Mouse (Mus musculus) spleen, adult 12 weeks (tissue): ENCODE results near the gene Slc6a13.

ENCODE experiments used
- DNase-seq: peaks from one replicate; pipeline ENCODE4 v3.0.0; 2022; ENCODE audit warnings: low spot score

Slc6a13 gene

DNA sequence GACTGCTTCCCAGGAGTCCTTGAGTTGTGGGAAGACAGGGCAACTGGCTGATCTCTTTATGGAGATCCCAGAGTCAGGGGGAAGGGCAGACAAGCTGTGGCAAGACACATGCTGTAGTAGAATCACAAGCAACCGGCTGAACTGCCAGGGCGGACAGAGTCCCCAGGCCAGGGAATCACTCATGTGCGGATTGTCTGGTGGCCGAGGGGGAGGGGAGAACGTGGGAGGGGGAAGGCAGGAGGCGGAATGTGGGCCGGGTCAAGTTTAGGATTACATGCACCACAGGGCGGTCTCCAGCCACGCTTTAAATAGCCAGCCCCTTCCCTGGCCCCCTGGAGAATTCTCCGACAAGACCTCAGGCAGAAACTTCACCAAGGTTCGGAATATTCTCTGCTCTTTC is at the start of gene Slc6a13:
Gene Slc6a13, plus strand, starts transcription at position 274 of the 400 bp plus-strand sequence.
- DNase-seq, result no peak

- DNase-seq, result no peak
Observed at GRCm38 (mm10) chr6:121250406-121250805, 49.6 kb upstream of the Slc6a13 start.

DNA sequence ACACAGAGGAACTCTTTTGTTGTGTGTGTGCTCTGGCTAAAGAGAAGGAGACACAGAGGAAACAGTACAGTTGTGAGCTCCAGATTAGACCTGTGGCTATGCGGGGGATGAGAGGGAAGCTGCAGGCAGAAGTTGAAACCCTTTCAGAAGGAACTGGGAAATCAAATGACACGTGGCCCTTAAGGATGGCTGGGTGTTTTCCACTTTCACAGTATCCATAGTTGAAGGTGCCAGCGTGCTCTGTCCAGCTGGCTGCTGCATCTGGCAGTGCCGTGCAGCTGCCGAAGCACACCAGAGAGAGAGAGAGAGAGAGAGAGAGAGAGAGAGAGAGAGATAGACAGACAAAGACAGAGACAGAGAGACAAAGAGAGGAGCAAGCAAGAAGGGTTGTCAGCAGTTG is 48.8 kb upstream of the Slc6a13 start:
- DNase-seq, result no peak

DNA sequence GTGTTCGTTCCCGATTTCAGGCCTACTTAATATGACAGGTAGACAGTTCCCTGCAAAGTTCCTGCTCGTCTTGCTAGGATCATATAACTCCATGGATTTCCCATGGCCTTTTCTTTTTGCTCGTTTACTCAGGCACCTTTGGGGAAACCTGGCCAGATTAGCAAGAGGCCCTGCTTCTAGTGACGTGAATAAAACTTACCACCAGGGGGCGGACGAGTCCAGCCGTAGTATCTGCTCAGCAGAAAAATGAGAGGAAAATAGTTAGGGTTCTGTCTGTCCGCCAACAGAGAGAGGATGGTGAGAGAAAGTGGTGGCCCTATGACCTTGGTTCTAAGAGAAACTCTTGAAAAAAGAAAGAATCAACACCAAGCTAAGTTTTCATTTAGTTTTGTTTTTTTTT is 39.5 kb upstream of the Slc6a13 start:
- DNase-seq, result peak; percentile 58

DNA sequence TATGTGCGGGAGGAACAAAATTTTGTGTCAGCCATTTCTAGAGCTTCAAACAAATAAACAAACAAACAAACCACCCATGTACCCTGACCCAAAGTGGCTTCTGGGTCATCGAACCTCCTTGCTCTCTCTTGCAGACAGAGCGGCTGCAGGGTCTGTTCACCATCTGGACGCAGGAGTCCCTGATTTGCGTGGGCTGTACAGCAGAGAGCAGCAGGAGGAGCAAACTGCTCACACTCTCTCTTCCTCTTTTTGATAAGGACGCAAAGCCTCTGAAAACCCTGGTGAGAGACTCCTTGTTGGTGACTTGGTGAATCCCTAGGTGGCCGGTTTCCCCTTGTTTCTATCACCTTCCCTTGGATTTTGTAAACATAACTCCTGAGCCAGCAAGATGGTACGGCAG is 38.8 kb upstream of the Slc6a13 start:
- DNase-seq, result no peak

GRCm38 (mm10) chr6:121262004-121262403 is 38.0 kb upstream of the Slc6a13 start:
- no peak for DNase-seq

GRCm38 (mm10) chr6:121262496-121262895 is 37.5 kb upstream of the Slc6a13 start:
- no peak for DNase-seq

DNA sequence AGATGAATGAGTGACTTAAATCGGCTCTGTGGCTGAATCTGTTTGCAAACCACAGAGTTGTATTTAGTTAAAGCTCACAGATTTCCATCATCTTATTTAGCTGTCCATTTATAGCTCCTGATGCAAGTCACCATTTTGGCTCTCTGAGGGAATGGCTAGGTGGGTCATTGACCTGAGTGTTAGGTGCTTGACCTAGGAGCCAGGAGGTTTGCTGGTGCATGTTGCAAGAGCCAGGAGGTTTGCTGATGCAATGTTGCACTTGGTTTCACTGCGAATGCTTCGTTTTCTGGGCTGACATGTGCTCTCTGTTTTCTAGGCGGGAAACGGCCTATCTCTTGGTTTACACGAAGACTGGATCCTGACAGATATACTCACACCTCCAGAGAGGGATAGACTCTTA is 29.9 kb upstream of the Slc6a13 start:
- DNase-seq, result no peak

GRCm38 (mm10) chr6:121271707-121272074 is 28.3 kb upstream of the Slc6a13 start:
- DNase-seq, result no peak

DNA sequence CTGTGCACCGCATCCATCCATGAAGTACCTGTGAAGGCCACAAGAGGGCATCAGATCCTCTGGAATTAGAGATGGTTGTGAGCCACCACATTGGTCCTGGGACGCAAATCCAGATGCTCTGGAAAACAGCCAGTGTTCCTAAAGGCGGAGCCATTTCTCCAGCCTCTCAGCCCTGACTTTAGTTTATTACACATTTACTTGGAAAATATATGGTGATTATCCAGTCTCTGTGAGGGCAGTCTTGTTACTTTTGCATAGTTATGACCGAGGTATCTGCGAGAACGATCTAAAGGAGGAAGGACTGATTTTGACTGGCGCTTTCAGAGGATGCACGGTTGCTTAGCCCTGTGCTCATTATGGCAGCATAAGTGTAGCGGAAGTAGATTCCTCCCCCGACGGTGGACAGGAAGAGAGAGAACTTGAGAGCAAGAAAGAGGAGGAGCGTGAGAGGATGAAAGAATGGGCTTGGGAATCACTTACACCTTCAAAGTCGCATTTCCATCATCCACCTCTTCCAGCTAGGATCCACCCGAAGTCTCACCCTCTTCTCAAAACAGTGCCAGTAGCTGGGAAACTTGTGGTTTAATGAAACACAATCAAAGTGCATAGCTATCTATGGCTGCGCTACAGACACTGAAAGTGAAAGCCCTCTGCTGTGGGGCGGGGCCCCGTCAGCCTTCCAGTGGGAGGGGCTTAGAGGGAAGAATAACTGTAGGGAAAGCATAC is 27.8 kb upstream of the Slc6a13 start:
- DNase-seq, result peak; percentile 70

GRCm38 (mm10) chr6:121274356-121274755 is 25.7 kb upstream of the Slc6a13 start:
- peak; percentile 23 for DNase-seq

DNA sequence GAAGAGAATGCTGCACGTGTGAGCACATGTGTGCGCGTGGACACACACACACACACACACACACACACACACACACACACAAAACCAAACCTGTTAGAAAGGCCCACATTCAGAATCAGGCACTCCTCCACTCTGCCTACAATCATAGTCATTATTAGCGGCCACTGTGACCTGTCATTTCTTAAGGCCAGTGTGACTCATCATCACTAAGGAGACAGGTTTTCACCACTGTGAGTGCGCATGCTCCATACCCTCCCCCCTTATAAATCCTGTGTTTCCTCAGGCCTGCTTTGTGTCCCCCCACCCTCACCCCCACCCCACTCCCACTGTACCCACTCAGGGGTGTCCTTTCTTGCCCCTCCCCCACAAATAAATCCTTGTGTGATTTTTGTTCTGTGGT is 15.9 kb upstream of the Slc6a13 start:
- DNase-seq, result no peak

DNA sequence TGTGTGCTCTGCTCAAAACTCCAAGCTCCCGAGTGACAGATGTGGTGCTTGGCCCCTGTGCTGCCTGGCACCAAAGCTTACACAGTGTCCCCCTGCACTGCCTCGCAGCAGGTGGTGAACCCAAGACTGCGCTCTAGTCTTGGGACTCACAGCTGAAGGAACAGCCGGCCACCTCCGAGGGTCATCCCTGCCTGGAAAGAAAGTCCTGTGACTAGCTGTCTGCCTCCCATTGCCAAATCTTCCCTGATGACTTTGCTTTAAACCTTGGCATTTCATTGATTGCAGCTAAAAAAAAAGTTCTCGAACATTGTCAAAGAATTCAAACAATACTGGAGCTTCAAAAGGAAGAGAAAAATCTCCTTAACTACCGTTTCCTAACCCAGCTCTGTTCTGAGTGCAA is 710 bp upstream of the Slc6a13 start:
- DNase-seq, result no peak

GRCm38 (mm10) chr6:121300504-121300903 is 477 bp downstream of the Slc6a13 start:
- DNase-seq, result no peak

DNA sequence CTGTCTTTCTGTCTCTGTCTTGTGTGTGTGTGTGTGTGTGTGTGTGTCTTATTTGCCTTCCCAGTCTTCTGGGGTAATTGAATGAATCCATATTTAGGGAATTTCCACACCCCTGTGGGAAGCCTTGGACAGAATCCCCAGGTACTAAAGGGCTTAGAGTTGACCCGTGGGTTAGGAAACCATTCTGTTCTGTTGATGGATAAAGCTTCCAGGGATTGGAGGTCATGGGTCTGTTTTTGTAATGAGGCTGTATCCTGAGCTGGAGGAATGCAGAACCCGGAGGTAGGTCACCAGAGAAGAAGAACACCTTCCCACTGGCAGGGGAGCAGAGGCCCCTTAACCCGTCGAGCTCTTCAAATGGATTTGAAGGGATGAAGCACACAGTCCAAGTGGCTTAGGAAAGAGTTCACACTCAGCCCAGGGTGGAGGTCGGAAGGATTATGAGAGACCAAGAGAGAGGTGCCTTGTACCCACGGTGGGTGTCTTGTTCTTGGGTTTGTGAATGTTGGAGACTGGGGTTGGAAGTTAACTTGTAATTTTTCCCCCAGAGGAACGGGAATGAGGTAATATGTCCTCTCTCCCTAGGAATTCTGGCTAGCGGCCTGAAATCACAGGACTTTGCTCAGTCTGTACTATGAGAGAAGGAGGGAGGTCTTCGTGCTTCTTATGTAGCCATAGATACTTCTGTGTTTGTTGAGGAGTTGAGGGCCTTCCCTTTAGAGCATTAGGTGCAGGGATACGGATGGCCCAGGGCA is 3.6 kb downstream of the Slc6a13 start:
- no peak for DNase-seq

DNA sequence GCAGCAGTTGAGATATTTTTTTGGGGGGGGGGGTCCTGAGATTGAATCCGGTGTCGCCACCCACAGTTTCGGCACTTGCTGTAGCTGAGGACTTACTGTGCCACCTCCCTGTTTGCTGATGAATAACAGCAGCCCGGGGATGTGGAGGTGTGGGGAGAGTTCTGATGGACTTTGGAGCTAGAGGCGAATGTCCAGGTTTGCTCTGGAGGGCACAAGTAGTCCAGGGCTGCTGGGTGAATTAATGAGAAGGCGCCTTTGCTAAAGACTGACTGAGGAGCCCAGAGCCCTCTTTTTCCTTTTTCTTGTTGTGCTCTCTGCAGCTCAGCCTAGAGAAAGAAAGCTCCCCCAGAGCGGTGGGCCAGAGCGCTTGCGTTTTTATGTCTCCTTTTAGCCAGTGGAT is 4.6 kb downstream of the Slc6a13 start:
- DNase-seq, result no peak

DNA sequence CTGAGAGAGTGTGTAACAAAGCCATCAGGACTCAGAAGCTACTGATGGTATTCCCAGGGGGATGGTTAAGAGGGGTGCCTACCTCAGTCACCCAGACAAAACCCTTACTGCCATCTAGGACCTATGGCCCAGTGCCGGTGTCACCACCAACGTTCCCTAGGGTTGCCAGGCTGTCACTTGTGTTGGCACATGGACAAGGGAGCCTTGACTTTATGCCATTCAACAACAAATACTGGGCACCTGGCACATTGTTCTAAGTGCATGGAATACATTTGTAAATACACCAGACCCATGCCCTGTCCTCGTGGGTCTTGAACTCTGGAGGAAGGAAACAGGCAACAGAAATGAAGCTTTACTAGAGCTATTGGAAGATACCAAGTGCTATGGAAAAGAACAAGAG is 5.5 kb downstream of the Slc6a13 start:
- no peak for DNase-seq

DNA sequence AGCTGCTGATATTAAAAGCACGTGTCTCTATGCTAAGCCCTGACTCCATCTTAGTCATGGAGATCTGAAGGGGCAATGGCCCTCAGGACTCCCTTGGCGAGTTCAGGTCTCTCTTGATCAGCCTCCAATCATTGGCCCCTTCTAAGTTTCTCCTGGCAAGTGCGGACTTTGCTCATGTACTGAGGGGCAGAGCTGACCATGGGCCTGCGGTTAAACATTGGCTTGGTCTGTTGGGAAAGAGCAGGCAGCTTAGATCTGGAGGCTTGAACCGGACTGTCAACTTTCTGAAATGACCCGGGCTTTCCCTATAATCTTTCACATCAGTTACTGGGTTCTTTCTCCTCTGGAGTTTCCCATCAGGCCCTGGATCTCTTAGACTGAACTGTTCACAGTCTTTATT is 11.0 kb downstream of the Slc6a13 start:
- DNase-seq, result no peak

DNA sequence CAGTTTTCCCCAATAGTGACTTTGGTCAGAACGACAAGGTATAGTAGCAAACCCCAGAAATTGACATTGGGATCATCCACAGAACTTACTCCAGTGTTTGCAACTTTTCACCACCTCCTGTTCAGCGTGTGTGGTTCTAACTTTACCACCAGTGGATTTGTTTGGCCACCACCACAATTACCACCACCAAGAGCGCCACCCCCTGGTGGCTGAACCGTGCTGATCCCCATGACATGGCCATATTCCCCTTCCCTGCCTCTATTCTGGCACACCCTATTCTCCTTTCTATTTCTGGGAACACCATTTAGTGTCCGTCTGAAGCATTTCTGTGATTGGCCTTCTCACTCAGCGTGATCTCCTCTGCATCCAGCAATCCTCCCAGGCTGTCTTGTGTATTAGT is 19.1 kb downstream of the Slc6a13 start:
- no peak for DNase-seq

DNA sequence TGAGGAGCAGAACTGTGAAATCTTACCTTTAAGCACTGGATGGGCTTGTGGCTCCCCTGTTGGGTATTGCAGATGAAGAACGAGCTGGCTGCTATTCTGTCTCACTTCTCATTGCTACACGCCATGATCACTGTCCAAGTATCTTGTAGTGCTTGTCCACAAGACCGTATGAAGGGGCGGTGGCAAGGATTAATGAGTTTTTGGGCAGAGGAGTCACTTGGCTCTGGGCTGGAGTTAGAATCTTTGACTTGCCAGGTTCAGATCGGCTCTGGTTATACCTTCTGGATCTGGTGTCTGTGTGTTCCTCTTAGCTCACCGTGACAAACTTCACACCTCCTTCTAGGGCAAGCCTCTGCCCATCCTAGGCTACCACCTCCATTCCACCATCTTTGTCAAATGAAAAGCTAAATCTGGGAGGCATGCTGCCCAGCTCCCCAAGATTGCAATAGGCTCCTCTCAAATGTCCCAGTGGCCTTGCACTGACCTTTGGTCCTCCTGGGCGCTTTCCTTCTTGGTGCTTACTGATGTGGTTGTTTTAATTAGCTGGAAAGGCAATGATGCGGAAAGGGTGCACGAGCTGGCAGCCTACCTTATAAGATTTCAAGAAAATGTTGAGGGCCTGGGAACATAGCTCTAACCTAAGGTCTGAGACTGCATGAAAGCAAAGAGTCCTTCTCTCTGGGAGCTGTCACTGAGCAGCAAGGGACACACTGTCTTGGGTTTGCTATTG is 22.5 kb downstream of the Slc6a13 start:
- no peak for DNase-seq

- no peak for DNase-seq
Observed at GRCm38 (mm10) chr6:121325298-121325697, 25.3 kb downstream of the Slc6a13 start.

- DNase-seq, result no peak
Observed at GRCm38 (mm10) chr6:121325740-121326139, 25.7 kb downstream of the Slc6a13 start.

DNA sequence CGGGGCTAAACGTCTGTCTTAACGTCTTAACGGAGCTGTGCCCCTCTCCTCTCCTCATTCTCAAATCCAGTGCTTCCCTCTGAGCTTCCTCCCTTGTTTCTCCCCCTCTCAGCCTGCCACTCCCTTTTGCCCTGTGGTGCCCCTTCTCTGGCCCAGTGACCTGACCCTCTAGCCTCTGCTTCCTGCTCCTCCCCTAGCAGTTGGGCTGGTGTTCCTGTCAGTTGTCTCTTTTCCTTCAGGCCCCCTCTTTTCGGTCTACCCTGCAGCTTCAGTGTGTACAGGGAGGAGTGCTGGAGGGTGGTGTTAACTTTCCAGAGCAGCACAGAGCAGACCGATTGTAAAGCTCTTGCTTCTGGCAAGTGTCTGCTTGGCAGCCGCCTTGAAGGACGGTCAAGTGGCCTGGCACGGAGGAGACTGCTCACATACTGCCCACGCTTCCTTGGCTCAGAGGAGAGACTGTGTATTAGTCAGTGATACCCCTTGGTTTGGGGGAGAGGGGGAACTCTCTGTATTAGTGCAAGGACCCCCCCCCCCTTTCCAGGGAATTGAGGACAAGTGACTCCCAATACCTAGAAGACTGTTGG is 26.6 kb downstream of the Slc6a13 start:
- no peak for DNase-seq
